Mouse (Mus musculus) ES-E14 (cell line): ENCODE measurements around the gene Heg1.

ENCODE experiments used
- CHD2 ChIP-seq: IDR thresholded peaks from 2 replicates; pipeline ENCODE4 v1.6.1; 2014; ENCODE audit warnings: mild to moderate bottlenecking, low read depth, low read length, inconsistent platforms
- HCFC1 ChIP-seq: IDR thresholded peaks from 2 replicates; pipeline ENCODE4 v1.6.1; 2012; ENCODE audit warnings: low read length, inconsistent platforms, borderline replicate concordance; ENCODE audit not compliant: insufficient read depth
- MAFK ChIP-seq: IDR thresholded peaks from 2 replicates; pipeline ENCODE4 v1.6.1; 2014; ENCODE audit warnings: mild to moderate bottlenecking, low read depth, low read length, inconsistent platforms; ENCODE audit not compliant: insufficient read depth
- ZC3H11A ChIP-seq: IDR thresholded peaks from 2 replicates; pipeline ENCODE4 v1.6.1; 2012; ENCODE audit warnings: low read depth, mild to moderate bottlenecking, inconsistent platforms, low read length, borderline replicate concordance

DNA sequence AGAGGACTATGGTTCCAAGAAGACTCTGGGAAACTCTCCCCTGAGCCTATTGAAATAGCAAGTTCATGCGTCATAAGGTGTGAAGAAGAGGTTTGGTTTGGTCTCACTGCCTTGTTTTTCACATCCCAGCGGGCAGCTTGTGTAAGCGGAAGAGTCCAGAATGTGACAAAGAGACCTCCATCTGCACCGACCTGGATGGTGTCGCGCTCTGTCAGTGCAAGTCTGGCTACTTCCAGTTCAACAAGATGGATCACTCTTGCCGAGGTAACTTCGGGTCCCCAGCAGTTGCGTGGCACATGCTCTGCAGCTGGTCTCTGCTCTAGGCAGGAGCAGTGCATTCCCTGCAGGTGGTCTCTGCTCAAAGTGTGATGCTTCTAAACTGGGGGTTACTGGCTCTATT lies 58.1 kb downstream of the Heg1 start:
- TF ChIP-seq CHD2 = no peak
- TF ChIP-seq MAFK = no peak
- no peak for TF ChIP-seq ZC3H11A
- TF ChIP-seq HCFC1 = no peak
